Mouse (Mus musculus) embryonic fibroblast, embryonic 13.5 days (primary cell): ENCODE results near the gene Mst1r. TPM values are rescaled to one million over a fixed set of nuclear protein-coding genes. Genes with fewer than 3 reads are reported as not detected.

ENCODE experiments used
- H3K27ac ChIP-seq: 2 replicates; pipeline ENCODE4 v1.5.1; 2012; ENCODE audit warnings: low read length, control low read depth, inconsistent platforms; ENCODE audit not compliant: insufficient read depth
- H3K4me1 ChIP-seq: 2 replicates; pipeline ENCODE4 v1.6.1; 2011; ENCODE audit warnings: low read length; ENCODE audit not compliant: control insufficient read depth, insufficient read depth
- H3K4me3 ChIP-seq: 2 replicates; pipeline ENCODE4 v1.5.1; 2011; ENCODE audit warnings: mild to moderate bottlenecking, control low read depth, low read length; ENCODE audit not compliant: insufficient read depth
- CTCF ChIP-seq: IDR thresholded peaks from 2 replicates; pipeline ENCODE4 v1.5.1; 2011; ENCODE audit warnings: mild to moderate bottlenecking, control low read depth, low read length, moderate library complexity, borderline replicate concordance; ENCODE audit not compliant: insufficient read depth
- POLR2A ChIP-seq: IDR thresholded peaks from 2 replicates; pipeline ENCODE4 v1.6.1; 2011; ENCODE audit warnings: low read depth, mild to moderate bottlenecking, control low read depth, low read length, moderate library complexity
- polyA plus RNA-seq: library from polyadenylated mRNA; stranded (reverse); fragments of >200 nt; gene quantifications from 2 replicates; pipeline ENCODE4 v1.2.4, GENCODE M21; 2011; ENCODE audit warnings: low read depth; ENCODE audit not compliant: missing spikeins, insufficient read length

Mst1r gene
- polyA plus RNA-seq, result 0.61 and 1.6 TPM in 2 replicates

- H3K27ac ChIP-seq, result no peak within 1 kb of the TSS
Measured at GRCm38 (mm10) chr9:107906252-107906966, at the start of gene Mst1r. Mst1r (plus strand) TSS chr9:107906873.

GRCm38 (mm10) chr9:107858343-107858742 is 48.3 kb upstream of the Mst1r start:
- no peaks in the 10 kb centered on the region for H3K4me1 ChIP-seq
- TF ChIP-seq CTCF (no peak), POLR2A (no peak)
- no peak overlapping the region for H3K4me3 ChIP-seq
- no peak overlapping the region for H3K27ac ChIP-seq

More at GRCm38 (mm10) chr9:107906252-107906966, at the start of gene Mst1r:
- Histone ChIP-seq H3K4me3 (no peak within 1 kb of the TSS), H3K4me1 (no peaks in the 10 kb centered on the region)
- TF ChIP-seq POLR2A (peak; percentile 63), CTCF (no peak)

- no peaks in the 10 kb centered on the region for H3K4me1 ChIP-seq
- H3K4me3 ChIP-seq, result no peak overlapping the region
- TF ChIP-seq CTCF (no peak), POLR2A (no peak)
- no peak overlapping the region for H3K27ac ChIP-seq
Measured at GRCm38 (mm10) chr9:107864493-107864892, 42.2 kb upstream of the Mst1r start.

- H3K4me3 ChIP-seq, result no peak overlapping the region
- TF ChIP-seq POLR2A, result no peak
- TF ChIP-seq CTCF, result no peak
- H3K27ac ChIP-seq, result no peak overlapping the region
- no peaks in the 10 kb centered on the region for H3K4me1 ChIP-seq
Measured at GRCm38 (mm10) chr9:107866081-107866480, 40.6 kb upstream of the Mst1r start.

- TF ChIP-seq CTCF (no peak), POLR2A (peak; percentile 83)
- Histone ChIP-seq H3K4me1 (peaks cover 3% of the 10 kb centered on the region; the same call in 1 of the 2 replicates), H3K27ac (peak overlapping the region; percentile 84)
Measured at GRCm38 (mm10) chr9:107872350-107873098, 34.1 kb upstream of the Mst1r start.

GRCm38 (mm10) chr9:107873137-107873536 is 33.5 kb upstream of the Mst1r start, which contains the start of gene Rbm6:
Rbm6 (minus strand) TSS chr9:107873237.
- TF ChIP-seq POLR2A (no peak), CTCF (no peak)
- peak within 1 kb of the TSS; percentile 84 for H3K27ac ChIP-seq
- peaks cover 3% of the 10 kb centered on the region; the same call in 1 of the 2 replicates for H3K4me1 ChIP-seq
- H3K4me3 ChIP-seq, result peak within 1 kb of the TSS; percentile 100

More at GRCm38 (mm10) chr9:107872350-107873098, 34.1 kb upstream of the Mst1r start:
- H3K4me3 ChIP-seq, result peak overlapping the region; percentile 100

GRCm38 (mm10) chr9:107880411-107880810 is 26.3 kb upstream of the Mst1r start:
- TF ChIP-seq POLR2A (no peak), CTCF (no peak)
- H3K4me3 ChIP-seq, result no peak overlapping the region

GRCm38 (mm10) chr9:107887804-107888266 is 18.8 kb upstream of the Mst1r start, which contains the start of gene Mon1a:
Mon1a (plus strand) TSS chr9:107888151.
- no peak for TF ChIP-seq CTCF
- peak; percentile 70 for TF ChIP-seq POLR2A
- Histone ChIP-seq H3K4me1 (no peaks in the 10 kb centered on the region), H3K4me3 (peak within 1 kb of the TSS; percentile 86), H3K27ac (no peak within 1 kb of the TSS)

More at GRCm38 (mm10) chr9:107880411-107880810, 26.3 kb upstream of the Mst1r start:
- no peaks in the 10 kb centered on the region for H3K4me1 ChIP-seq
- H3K27ac ChIP-seq, result no peak overlapping the region

- Histone ChIP-seq H3K4me1 (no peaks in the 10 kb centered on the region), H3K27ac (no peak overlapping the region), H3K4me3 (peak overlapping the region; percentile 86)
- peak; percentile 9; the same call in 1 of the 2 replicates for TF ChIP-seq POLR2A
- TF ChIP-seq CTCF, result no peak
Measured at GRCm38 (mm10) chr9:107888267-107888850, 18.3 kb upstream of the Mst1r start.

- no peaks in the 10 kb centered on the region for H3K4me1 ChIP-seq
- H3K27ac ChIP-seq, result no peak overlapping the region
- TF ChIP-seq POLR2A, result no peak
- TF ChIP-seq CTCF, result no peak
- H3K4me3 ChIP-seq, result no peak overlapping the region
Measured at GRCm38 (mm10) chr9:107890260-107890659, 16.4 kb upstream of the Mst1r start.
